8 mouse cellular contexts compared by ENCODE assay signal in genomic region chr11:35282825-35283571, GRCm38 (mm10).
DNase-seq lines count a peak whose midpoint lies in the region; ATAC-seq lines count a peak whose summit lies in the region.

No protein-coding gene starts in this region.

- H3K4me1 ChIP-seq in forebrain, embryonic 13.5 days = peaks cover 40% of the 10 kb centered on the region
- peaks cover 18% of the 10 kb centered on the region for H3K4me1 ChIP-seq in limb, embryonic 11.5 days (ENCODE audit: control insufficient read depth, insufficient read depth, low read length)

- no peak overlapping the region for H3K4me3 ChIP-seq in forebrain, embryonic 13.5 days
- H3K4me3 ChIP-seq in limb, embryonic 11.5 days (ENCODE audit: low read depth, low read length) = no peak overlapping the region

- peak overlapping the region; percentile 65 for H3K27ac ChIP-seq in forebrain, embryonic 13.5 days
- H3K27ac ChIP-seq in limb, embryonic 11.5 days (replicated peaks; ENCODE audit: low read depth, low read length) = peak overlapping the region; percentile 53; the same call in 1 of the 2 replicates

- peak overlapping the region; percentile 37; the same call in 1 of the 2 replicates for H3K4me2 ChIP-seq in forebrain, embryonic 13.5 days
- 0 out of 2 replicates have a peak overlapping the region, but pooled peaks have one; percentile 1 for H3K4me2 ChIP-seq in limb, embryonic 11.5 days (ENCODE audit: low read depth, severe bottlenecking)

- DNase-seq in cerebellum, adult 8-10 months = no peak
- DNase-seq in CD4-positive helper T cell, adult 2 months (ENCODE audit: low read depth, low spot score) = peak; percentile 40
- DNase-seq in limb, embryonic 11.5 days (ENCODE audit: low spot score) = peak; percentile 52
- DNase-seq in right cerebral cortex, postnatal 4 days = peak; percentile 55
- no peak for DNase-seq in testis, postnatal 10 days (ENCODE audit: low spot score)

- 13% methylated on average over 12 of the region's 12 CpGs for WGBS in forebrain, embryonic 13.5 days
- 15% methylated on average over 12 of the region's 12 CpGs for WGBS in limb, embryonic 11.5 days

- peak; percentile 29; the same call in 1 of the 2 replicates for ATAC-seq in cerebellum, adult (ENCODE audit: insufficient number of reproducible peaks, low FRiP score, low TSS enrichment)
- peak; percentile 65 for ATAC-seq in forebrain, embryonic 13.5 days
- ATAC-seq in limb, embryonic 11.5 days (ENCODE audit: insufficient number of reproducible peaks, low FRiP score, low TSS enrichment, low read depth) = 0 out of 2 replicates have a peak, but pooled peaks have one; percentile 49
- ATAC-seq in granulocyte monocyte progenitor cell, adult 5-6 weeks (replicated peaks; ENCODE audit: poor library complexity, severe bottlenecking) = no peak

- no peaks in the 10 kb centered on the region for H3K36me3 ChIP-seq in forebrain, embryonic 13.5 days (ENCODE audit: poor library complexity, severe bottlenecking)
- no peaks in the 10 kb centered on the region for H3K36me3 ChIP-seq in limb, embryonic 11.5 days (ENCODE audit: control insufficient read depth, insufficient read depth, low read length)

- peak overlapping the region; percentile 37 for H3K9ac ChIP-seq in forebrain, embryonic 13.5 days
- H3K9ac ChIP-seq in limb, embryonic 11.5 days (ENCODE audit: low read length) = peak overlapping the region; percentile 41

- peaks cover 19% of the 10 kb centered on the region; the same call in 1 of the 2 replicates for H3K27me3 ChIP-seq in forebrain, embryonic 13.5 days
- no peaks in the 10 kb centered on the region for H3K27me3 ChIP-seq in limb, embryonic 11.5 days (ENCODE audit: control insufficient read depth, insufficient read depth, low read length)

- H3K9me3 ChIP-seq in forebrain, embryonic 13.5 days (replicated peaks) = no peaks in the 10 kb centered on the region
- H3K9me3 ChIP-seq in limb, embryonic 11.5 days (ENCODE audit: control insufficient read depth, low read length) = no peaks in the 10 kb centered on the region; the same call in 1 of the 2 replicates

Comparison
In these comparisons a context has a peak if more than half of its experiments do, and no peak if none do; other contexts are left out.
1. DNase-seq: peak in CD4-positive helper T cell, adult 2 months (single experiment), limb, embryonic 11.5 days (single experiment) and right cerebral cortex, postnatal 4 days (single experiment); none in cerebellum, adult 8-10 months (single experiment) and testis, postnatal 10 days (single experiment).